Mouse (Mus musculus): ENCODE results near the gene Cdkl4.

DNA sequence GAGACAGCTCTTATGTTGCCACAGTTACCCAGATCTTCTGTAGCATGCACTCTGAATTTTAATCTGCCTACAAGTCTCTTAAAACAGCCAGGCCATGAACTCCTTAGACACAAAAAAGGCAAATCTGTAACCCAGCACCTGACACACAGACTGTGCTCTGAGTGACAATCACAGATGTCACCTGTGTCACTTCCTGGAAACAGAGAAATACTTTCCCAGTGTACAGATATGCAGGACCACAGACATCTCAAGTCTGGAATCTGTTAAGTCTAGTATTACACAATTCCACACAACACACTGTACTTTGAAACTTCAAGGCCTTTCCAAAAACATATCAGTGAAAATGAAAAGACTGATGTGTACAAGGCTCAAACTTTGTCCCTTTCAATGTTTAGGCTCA lies 47.4 kb upstream of the Cdkl4 start:
- TF ChIP-seq CTCF (IDR thresholded peaks at IDR 0.05; ENCODE audit: control insufficient read depth, insufficient read depth, low read length) (no peak), POLR2A (IDR thresholded peaks at IDR 0.05; ENCODE audit: borderline replicate concordance, control insufficient read depth, low read depth, low read length) (no peak)
